Mouse (Mus musculus) heart, adult 10 weeks (tissue): ENCODE measurements around the gene Tns3. TPM values are rescaled to one million over a fixed set of nuclear protein-coding genes. Genes with fewer than 3 reads are reported as not detected.

Experiments
- polyA plus RNA-seq: library from polyadenylated mRNA; stranded (reverse); fragments of 350-450 nt; fragmentation: Illumina TruSeq; extraction: RNeasy Lipid Tissue Mini Kit (QIAGEN cat#74804); gene quantifications from one replicate; pipeline ENCODE4 v1.2.3, GENCODE M21; 2014; ENCODE audit warnings: low read depth, low replicate concordance

Gene Tns3
- polyA plus RNA-seq, result 14.3 TPM

GRCm38 (mm10) chr11:8664393-8664743 lies at the start of gene Tns3:
Gene Tns3, minus strand, starts transcription at chr11:8664535.

